Mouse (Mus musculus): ENCODE results near the gene Myo15. TPM values are rescaled to one million over a fixed set of nuclear protein-coding genes. Genes with fewer than 3 reads are reported as not detected.
"Not testable (repeated sequence)": the region's sequence is repeated elsewhere in the genome, so short reads cannot be mapped to it uniquely, and the experiment has no call there.

Gene Myo15
- 0.24 and 0.43 TPM in 2 replicates for polyA plus RNA-seq (2014; fragmentation: Nextera tagmentation; extraction: Ambion mirVana)

GRCm38 (mm10) chr11:60469039-60469438, at the start of gene Myo15:
Myo15 (plus strand) TSS chr11:60469339.
- Histone ChIP-seq H3K36me3 (ENCODE audit: control insufficient read depth, insufficient read depth, low read length) (peaks cover 53% of the 10 kb centered on the region), H3K27ac (replicated peaks; ENCODE audit: low read depth, low read length) (no peak within 1 kb of the TSS), H3K27me3 (replicated peaks; ENCODE audit: control insufficient read depth, insufficient read depth, low read length) (no peaks in the 10 kb centered on the region), H3K4me1 (ENCODE audit: control insufficient read depth, insufficient read depth, low read length) (no peaks in the 10 kb centered on the region), H3K4me3 (ENCODE audit: low read depth, low read length) (no peak within 1 kb of the TSS), H3K9me3 (ENCODE audit: control insufficient read depth, low read length) (no peaks in the 10 kb centered on the region), H3K4me2 (ENCODE audit: low read depth, low read length) (no peak within 1 kb of the TSS), H3K9ac (ENCODE audit: low read depth, low read length) (no peak within 1 kb of the TSS)
- DNase-seq (ENCODE audit: low spot score) (no peak), ATAC-seq (ENCODE audit: low read depth) (no peak)
- 96% methylated on average over 3 of the region's 3 CpGs for WGBS

DNA sequence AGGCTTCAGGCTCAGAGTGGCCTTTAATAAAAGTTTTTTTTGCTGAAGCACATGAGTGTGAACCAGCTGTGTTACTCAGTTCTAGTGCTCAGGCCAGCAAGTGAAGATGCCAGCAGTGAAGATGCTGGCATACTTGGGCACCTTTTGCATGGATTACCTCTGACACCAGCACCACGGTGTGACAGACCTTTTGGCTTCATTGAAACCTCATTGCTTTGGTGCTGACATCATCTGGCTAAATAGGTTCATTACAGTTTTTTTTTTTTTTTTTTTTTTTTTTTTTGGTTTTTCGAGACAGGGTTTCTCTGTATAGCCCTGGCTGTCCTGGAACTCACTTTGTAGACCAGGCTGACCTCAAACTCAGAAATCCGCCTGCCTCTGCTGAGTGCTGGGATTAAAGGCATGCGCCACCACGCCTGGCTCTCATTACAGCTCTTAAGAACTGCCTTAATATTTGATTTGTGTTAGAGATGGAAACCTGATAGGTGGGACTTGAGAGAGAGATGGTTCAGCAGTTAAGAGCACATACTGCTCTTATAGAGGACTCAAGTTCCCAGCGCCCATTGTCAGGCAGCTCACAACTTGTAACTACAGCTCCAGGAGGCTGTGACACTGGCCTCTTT, 47.0 kb upstream of the Myo15 start:
- Histone ChIP-seq H3K27ac (replicated peaks; ENCODE audit: low read depth, low read length) (no peak overlapping the region), H3K4me3 (ENCODE audit: low read depth, low read length) (no peak overlapping the region), H3K9ac (ENCODE audit: low read depth, low read length) (no peak overlapping the region), H3K4me2 (ENCODE audit: low read depth, low read length) (no peak overlapping the region), H3K36me3 (ENCODE audit: control insufficient read depth, insufficient read depth, low read length) (peaks cover 22% of the 10 kb centered on the region), H3K4me1 (ENCODE audit: control insufficient read depth, insufficient read depth, low read length) (peaks cover 10% of the 10 kb centered on the region), H3K9me3 (ENCODE audit: control insufficient read depth, low read length) (no peaks in the 10 kb centered on the region), H3K27me3 (replicated peaks; ENCODE audit: control insufficient read depth, insufficient read depth, low read length) (no peaks in the 10 kb centered on the region)
- 66% methylated on average over 5 of the region's 6 CpGs for WGBS
- ATAC-seq (ENCODE audit: low read depth): no peak
- peak; percentile 18 for DNase-seq (ENCODE audit: low spot score)

- Histone ChIP-seq H3K36me3 (ENCODE audit: control insufficient read depth, insufficient read depth, low read length) (peaks cover 31% of the 10 kb centered on the region), H3K4me2 (ENCODE audit: low read depth, low read length) (no peak overlapping the region), H3K9ac (ENCODE audit: low read depth, low read length) (no peak overlapping the region), H3K27me3 (replicated peaks; ENCODE audit: control insufficient read depth, insufficient read depth, low read length) (no peaks in the 10 kb centered on the region), H3K27ac (replicated peaks; ENCODE audit: low read depth, low read length) (no peak overlapping the region), H3K4me3 (ENCODE audit: low read depth, low read length) (no peak overlapping the region), H3K9me3 (ENCODE audit: control insufficient read depth, low read length) (no peaks in the 10 kb centered on the region), H3K4me1 (ENCODE audit: control insufficient read depth, insufficient read depth, low read length) (peaks cover 10% of the 10 kb centered on the region)
- DNase-seq (ENCODE audit: low spot score) (no peak), ATAC-seq (ENCODE audit: low read depth) (no peak)
- 67% methylated on average over 1 of the region's 1 CpGs for WGBS
These were observed 46.1 kb upstream of the Myo15 start for GRCm38 (mm10) chr11:60423006-60423405.

DNA sequence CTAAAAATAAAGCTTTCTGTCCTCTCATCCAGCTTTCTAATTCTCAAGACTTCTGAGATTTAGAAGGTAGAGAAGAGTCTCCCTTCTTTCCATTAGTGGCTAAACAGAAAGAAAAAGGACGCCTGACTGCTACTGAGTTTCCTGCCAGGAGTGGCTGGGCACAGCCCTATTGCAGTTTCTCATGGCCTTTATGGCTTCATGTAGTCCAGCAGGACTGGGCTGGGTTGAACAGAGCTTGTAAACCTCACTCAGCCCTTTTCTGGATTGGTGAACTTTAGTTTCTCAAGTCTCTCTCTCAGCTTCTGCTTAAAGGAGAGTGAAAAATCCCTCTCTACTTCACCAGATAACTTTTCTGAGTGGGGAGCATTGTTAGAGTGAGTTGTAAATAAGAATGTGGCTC, 42.7 kb upstream of the Myo15 start:
- Histone ChIP-seq H3K4me1 (ENCODE audit: control insufficient read depth, insufficient read depth, low read length) (no peaks in the 10 kb centered on the region), H3K9me3 (ENCODE audit: control insufficient read depth, low read length) (no peaks in the 10 kb centered on the region), H3K27me3 (replicated peaks; ENCODE audit: control insufficient read depth, insufficient read depth, low read length) (no peaks in the 10 kb centered on the region), H3K9ac (ENCODE audit: low read depth, low read length) (no peak overlapping the region), H3K4me2 (ENCODE audit: low read depth, low read length) (no peak overlapping the region), H3K27ac (replicated peaks; ENCODE audit: low read depth, low read length) (no peak overlapping the region), H3K4me3 (ENCODE audit: low read depth, low read length) (no peak overlapping the region), H3K36me3 (ENCODE audit: control insufficient read depth, insufficient read depth, low read length) (peaks cover 49% of the 10 kb centered on the region)
- no peak for DNase-seq (ENCODE audit: low spot score)
- WGBS: 80% methylated on average over 1 of the region's 1 CpGs
- ATAC-seq (ENCODE audit: low read depth): no peak

- no peak for DNase-seq (ENCODE audit: low spot score)
- no peaks in the 10 kb centered on the region for H3K9me3 ChIP-seq (ENCODE audit: control insufficient read depth, low read length)
- no peak for ATAC-seq (ENCODE audit: low read depth)
- WGBS: 91% methylated on average over 3 of the region's 3 CpGs
- H3K4me2 ChIP-seq (ENCODE audit: low read depth, low read length): no peak overlapping the region
- no peak overlapping the region for H3K9ac ChIP-seq (ENCODE audit: low read depth, low read length)
- H3K27ac ChIP-seq (replicated peaks; ENCODE audit: low read depth, low read length): no peak overlapping the region
- H3K4me1 ChIP-seq (ENCODE audit: control insufficient read depth, insufficient read depth, low read length): no peaks in the 10 kb centered on the region
- H3K36me3 ChIP-seq (ENCODE audit: control insufficient read depth, insufficient read depth, low read length): peaks cover 61% of the 10 kb centered on the region
- H3K4me3 ChIP-seq (ENCODE audit: low read depth, low read length): no peak overlapping the region
- no peaks in the 10 kb centered on the region for H3K27me3 ChIP-seq (replicated peaks; ENCODE audit: control insufficient read depth, insufficient read depth, low read length)
These were observed 41.5 kb upstream of the Myo15 start for GRCm38 (mm10) chr11:60427628-60428027.

DNA sequence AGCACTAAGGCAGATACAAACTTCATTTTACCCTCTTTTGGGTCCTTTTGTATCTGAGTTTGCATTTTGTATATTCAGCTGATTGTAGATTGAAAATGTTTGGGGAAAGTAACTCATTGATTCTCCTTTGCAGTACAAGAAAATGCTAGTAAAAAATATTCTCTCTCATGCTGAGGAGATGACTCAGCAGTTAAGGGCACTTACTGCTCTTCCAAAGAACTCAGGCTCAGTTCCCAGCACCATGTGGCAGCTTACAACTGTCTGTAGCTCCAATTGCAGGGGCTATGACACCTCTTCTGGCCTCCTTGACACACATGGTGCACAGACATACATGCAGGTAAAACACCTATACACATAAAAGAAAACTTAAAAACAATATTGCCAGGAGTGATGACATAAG, 35.6 kb upstream of the Myo15 start:
- ATAC-seq (ENCODE audit: low read depth): no peak
- no peak overlapping the region for H3K27ac ChIP-seq (replicated peaks; ENCODE audit: low read depth, low read length)
- no peaks in the 10 kb centered on the region for H3K27me3 ChIP-seq (replicated peaks; ENCODE audit: control insufficient read depth, insufficient read depth, low read length)
- peaks cover 86% of the 10 kb centered on the region for H3K36me3 ChIP-seq (ENCODE audit: control insufficient read depth, insufficient read depth, low read length)
- DNase-seq (ENCODE audit: low spot score): no peak
- no peaks in the 10 kb centered on the region for H3K9me3 ChIP-seq (ENCODE audit: control insufficient read depth, low read length)
- H3K9ac ChIP-seq (ENCODE audit: low read depth, low read length): no peak overlapping the region
- no peak overlapping the region for H3K4me2 ChIP-seq (ENCODE audit: low read depth, low read length)
- no peaks in the 10 kb centered on the region for H3K4me1 ChIP-seq (ENCODE audit: control insufficient read depth, insufficient read depth, low read length)
- H3K4me3 ChIP-seq (ENCODE audit: low read depth, low read length): no peak overlapping the region

DNA sequence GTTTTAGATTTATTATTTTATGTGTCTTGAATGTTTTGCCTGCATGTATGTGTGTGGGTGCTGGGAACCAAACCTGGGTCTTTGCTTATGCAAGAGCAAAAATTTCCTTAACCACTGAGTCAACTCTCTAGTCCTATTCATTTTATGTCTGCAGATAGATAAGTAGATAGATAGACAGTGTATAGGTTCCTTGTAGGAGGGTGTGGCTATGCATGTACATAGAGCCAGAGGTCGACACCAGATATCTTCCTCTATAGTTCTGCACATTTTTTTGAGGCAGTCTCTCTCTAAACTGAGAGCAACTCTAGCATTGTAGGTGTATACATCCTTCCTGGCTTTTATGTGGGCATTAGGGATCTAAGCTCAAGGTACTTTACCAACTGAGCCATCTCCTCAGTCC, 34.0 kb upstream of the Myo15 start:
- no peak overlapping the region for H3K27ac ChIP-seq (replicated peaks; ENCODE audit: low read depth, low read length)
- H3K4me2 ChIP-seq (ENCODE audit: low read depth, low read length): no peak overlapping the region
- no peaks in the 10 kb centered on the region for H3K9me3 ChIP-seq (ENCODE audit: control insufficient read depth, low read length)
- H3K9ac ChIP-seq (ENCODE audit: low read depth, low read length): no peak overlapping the region
- WGBS: 94% methylated on average over 1 of the region's 1 CpGs
- H3K27me3 ChIP-seq (replicated peaks; ENCODE audit: control insufficient read depth, insufficient read depth, low read length): no peaks in the 10 kb centered on the region
- DNase-seq (ENCODE audit: low spot score) (no peak), ATAC-seq (ENCODE audit: low read depth) (no peak)
- H3K36me3 ChIP-seq (ENCODE audit: control insufficient read depth, insufficient read depth, low read length): peaks cover 86% of the 10 kb centered on the region
- no peak overlapping the region for H3K4me3 ChIP-seq (ENCODE audit: low read depth, low read length)
- no peaks in the 10 kb centered on the region for H3K4me1 ChIP-seq (ENCODE audit: control insufficient read depth, insufficient read depth, low read length)

GRCm38 (mm10) chr11:60436618-60437017, 32.5 kb upstream of the Myo15 start:
- Histone ChIP-seq H3K4me1 (ENCODE audit: control insufficient read depth, insufficient read depth, low read length) (no peaks in the 10 kb centered on the region), H3K4me3 (ENCODE audit: low read depth, low read length) (no peak overlapping the region), H3K4me2 (ENCODE audit: low read depth, low read length) (no peak overlapping the region), H3K36me3 (ENCODE audit: control insufficient read depth, insufficient read depth, low read length) (peaks cover 87% of the 10 kb centered on the region), H3K9me3 (ENCODE audit: control insufficient read depth, low read length) (no peaks in the 10 kb centered on the region), H3K27me3 (replicated peaks; ENCODE audit: control insufficient read depth, insufficient read depth, low read length) (no peaks in the 10 kb centered on the region), H3K9ac (ENCODE audit: low read depth, low read length) (no peak overlapping the region), H3K27ac (replicated peaks; ENCODE audit: low read depth, low read length) (no peak overlapping the region)
- DNase-seq (ENCODE audit: low spot score): no peak
- 76% methylated on average over 3 of the region's 3 CpGs for WGBS
- no peak for ATAC-seq (ENCODE audit: low read depth)

DNA sequence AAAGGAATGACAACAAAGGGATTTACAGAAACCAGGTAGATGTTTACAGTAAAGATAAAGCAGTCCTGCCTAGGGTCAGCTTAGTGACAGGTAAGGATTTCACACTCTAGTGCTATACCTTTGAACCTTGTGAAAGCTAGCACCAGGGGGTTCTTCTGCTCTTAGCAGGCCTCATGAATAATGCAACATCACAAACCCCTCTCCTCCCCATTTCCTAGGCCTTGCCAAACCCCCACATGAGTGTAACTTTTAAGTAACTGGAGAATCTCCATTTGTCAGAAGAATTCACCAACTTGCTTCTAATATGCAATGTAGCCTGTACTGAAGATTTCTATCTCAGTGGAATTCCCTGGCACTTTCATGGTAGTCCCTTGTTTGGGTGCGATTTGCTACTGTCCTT, 29.5 kb upstream of the Myo15 start:
- not testable (repeated sequence) for H3K4me3 ChIP-seq (ENCODE audit: low read depth, low read length); H3K9me3 ChIP-seq (ENCODE audit: control insufficient read depth, low read length); DNase-seq (ENCODE audit: low spot score); H3K4me2 ChIP-seq (ENCODE audit: low read depth, low read length); H3K27me3 ChIP-seq (replicated peaks; ENCODE audit: control insufficient read depth, insufficient read depth, low read length); ATAC-seq (ENCODE audit: low read depth); H3K27ac ChIP-seq (replicated peaks; ENCODE audit: low read depth, low read length); H3K4me1 ChIP-seq (ENCODE audit: control insufficient read depth, insufficient read depth, low read length); H3K9ac ChIP-seq (ENCODE audit: low read depth, low read length)
- WGBS: 20% methylated on average over 1 of the region's 1 CpGs
- peaks cover 85% of the 10 kb centered on the region for H3K36me3 ChIP-seq (ENCODE audit: control insufficient read depth, insufficient read depth, low read length)

Data from embryonic facial prominence, embryonic 14.5 days (tissue).